17 mouse cellular contexts compared by ENCODE assay signal in the genomic region with DNA sequence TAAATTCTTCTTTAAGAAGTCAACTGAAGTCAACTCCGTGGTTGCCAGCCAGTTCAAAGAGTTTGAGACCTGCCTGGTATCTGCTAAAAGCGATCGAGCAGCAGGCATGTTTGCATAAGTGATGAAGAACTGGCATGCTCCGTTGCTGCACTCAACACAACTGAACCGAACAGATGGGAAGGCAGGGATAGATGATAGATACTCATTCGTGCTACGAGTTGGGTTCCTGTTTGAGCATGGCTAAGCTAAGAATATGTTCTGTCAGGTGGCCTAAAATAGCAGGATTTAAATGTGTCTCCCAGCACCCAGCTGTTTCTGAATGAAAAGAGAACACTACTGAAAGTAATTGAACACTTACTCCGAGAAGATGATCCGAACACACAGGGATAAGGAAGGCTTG. TPM values are rescaled to one million over a fixed set of nuclear protein-coding genes. Genes with fewer than 3 reads are reported as not detected.
DNase-seq lines count a peak whose midpoint lies in the region; ATAC-seq and TF ChIP-seq lines count a peak whose summit lies in the region.
"Had no signal": no experiment of that assay in that cellular context is flagged by ENCODE, and none has a peak within 500 bp of the region (broad histone marks: within the 10 kb centered on the region; RNA-seq: fewer than 3 reads in every experiment).

No protein-coding gene starts in this region.

- WGBS in midbrain, postnatal 0 days, result 91% methylated on average over 9 of the region's 9 CpGs
- WGBS in intestine, embryonic 16.5 days, result 90% methylated on average over 9 of the region's 9 CpGs

- H3K4me3 ChIP-seq in midbrain, postnatal 0 days (ENCODE audit: low read depth, low read length), result no peak overlapping the region
- no peak overlapping the region for H3K4me3 ChIP-seq in intestine, embryonic 16.5 days (ENCODE audit: low read length)
- H3K4me3 ChIP-seq: embryonic facial prominence, embryonic 10.5 days; limb, embryonic 15.5 days; midbrain, embryonic 12.5 days; neural tube, embryonic 13.5 days had no signal

- ATAC-seq in frontal cortex, adult (ENCODE audit: low TSS enrichment), result peak; percentile 99
- no peak for ATAC-seq in midbrain, postnatal 0 days (ENCODE audit: low FRiP score)
- no peak for ATAC-seq in intestine, embryonic 16.5 days
- ATAC-seq: lung, postnatal 0 days had no signal

- H3K9me3 ChIP-seq in midbrain, postnatal 0 days (ENCODE audit: low read length), result peaks cover 5% of the 10 kb centered on the region; the same call in 1 of the 2 replicates
- H3K9me3 ChIP-seq in intestine, embryonic 16.5 days (ENCODE audit: control insufficient read depth, low read length), result peaks cover 7% of the 10 kb centered on the region; the same call in 1 of the 2 replicates
- H3K9me3 ChIP-seq: limb, embryonic 15.5 days; neural tube, embryonic 13.5 days had no signal

- H3K4me2 ChIP-seq in midbrain, postnatal 0 days (ENCODE audit: low read depth, low read length, poor library complexity, severe bottlenecking), result no peak overlapping the region
- no peak overlapping the region for H3K4me2 ChIP-seq in intestine, embryonic 16.5 days (ENCODE audit: low read depth, low read length)
- H3K4me2 ChIP-seq: limb, embryonic 15.5 days; midbrain, embryonic 12.5 days; neural tube, embryonic 13.5 days had no signal

- no peaks in the 10 kb centered on the region for H3K4me1 ChIP-seq in midbrain, postnatal 0 days (ENCODE audit: insufficient read depth, low read length)
- no peaks in the 10 kb centered on the region for H3K4me1 ChIP-seq in intestine, embryonic 16.5 days (ENCODE audit: control insufficient read depth, insufficient read depth, low read length)
- H3K4me1 ChIP-seq: limb, embryonic 15.5 days; midbrain, embryonic 12.5 days had no signal

- no peak overlapping the region for H3K27ac ChIP-seq in midbrain, postnatal 0 days (ENCODE audit: low read depth, low read length)
- no peak overlapping the region for H3K27ac ChIP-seq in intestine, embryonic 16.5 days (ENCODE audit: low read length)
- H3K27ac ChIP-seq: embryonic facial prominence, embryonic 10.5 days; limb, embryonic 15.5 days; midbrain, embryonic 12.5 days; neural tube, embryonic 13.5 days; stomach, postnatal 0 days had no signal

- DNase-seq in frontal cortex, postnatal 14 days (ENCODE audit: low spot score in 2 of 2), result no peak
- DNase-seq in right cerebral cortex, adult 2 months (ENCODE audit: low spot score in 2 of 2), result peak; percentile 55 to 61
- no peak for DNase-seq in right cerebral cortex, postnatal 14 days
- peak; percentile 60 to 67 for DNase-seq in left cerebral cortex, adult 9 months (ENCODE audit: low spot score in 2 of 2)
- DNase-seq in midbrain, postnatal 0 days (ENCODE audit: low spot score), result no peak
- no peak for DNase-seq in gastrocnemius, adult 18-20 months (ENCODE audit: low spot score)
- DNase-seq: cerebellum, adult 8-10 months; kidney, adult 18-20 months; kidney, postnatal 14 days had no signal

- no peaks in the 10 kb centered on the region for H3K27me3 ChIP-seq in midbrain, postnatal 0 days (ENCODE audit: insufficient read depth, low read length)
- H3K27me3 ChIP-seq in intestine, embryonic 16.5 days (replicated peaks; ENCODE audit: control insufficient read depth, insufficient read depth, low read length), result no peaks in the 10 kb centered on the region
- H3K27me3 ChIP-seq: limb, embryonic 15.5 days; midbrain, embryonic 12.5 days; neural tube, embryonic 13.5 days had no signal

- H3K36me3 ChIP-seq in midbrain, postnatal 0 days (ENCODE audit: insufficient read depth, low read length), result peaks cover 6% of the 10 kb centered on the region
- peaks cover 9% of the 10 kb centered on the region for H3K36me3 ChIP-seq in intestine, embryonic 16.5 days (ENCODE audit: control insufficient read depth, insufficient read depth, low read length)

- no peak for TF ChIP-seq CTCF in midbrain, postnatal 0 days (IDR thresholded peaks at IDR 0.05)

- H3K9ac ChIP-seq in midbrain, postnatal 0 days (replicated peaks; ENCODE audit: low read length, poor library complexity, severe bottlenecking), result no peak overlapping the region
- H3K9ac ChIP-seq in intestine, embryonic 16.5 days (ENCODE audit: low read depth, low read length), result no peak overlapping the region
- H3K9ac ChIP-seq: limb, embryonic 15.5 days; midbrain, embryonic 12.5 days; neural tube, embryonic 13.5 days had no signal

RNA-seq across cellular contexts. Expression of gene Ankrd50, which starts 38.1 kb away (rescaled TPM):
- 72.7 and 74.1 TPM in 2 replicates for total RNA-seq in midbrain, postnatal 0 days (2014; rRNA removed)
- polyA plus RNA-seq in midbrain, postnatal 0 days (2015; fragmentation: Nextera tagmentation; extraction: Ambion mirVana), result 12.2 and 14.9 TPM in 2 replicates
- 10 to 100 TPM in 1 of 2 experiments, 1 to 10 TPM in 1; 6.6 to 11.2 TPM for total RNA-seq in gastrocnemius, adult 18-20 months (2021)
- polyA plus RNA-seq in intestine, embryonic 16.5 days (2015; fragmentation: Nextera tagmentation; extraction: Ambion mirVana), result 7.9 and 11.5 TPM in 2 replicates

Comparison
In these comparisons a context has a peak if more than half of its experiments do, and no peak if none do; other contexts are left out.
1. DNase-seq: peak in right cerebral cortex, adult 2 months (2 of 2) and left cerebral cortex, adult 9 months (2 of 2); none in frontal cortex, postnatal 14 days (0 of 2), right cerebral cortex, postnatal 14 days (single experiment), midbrain, postnatal 0 days (single experiment) and gastrocnemius, adult 18-20 months (single experiment).